Mouse (Mus musculus) thymus, adult 2 months (tissue): Measurements from ENCODE around the gene Ssb. TPM values are rescaled to one million over a fixed set of nuclear protein-coding genes. Genes with fewer than 3 reads are reported as not detected.

Experiments used
- DNase-seq: peaks from one replicate; pipeline ENCODE4 v3.0.0; 2021
- H3K27ac ChIP-seq: fragments of 200-500 bp; 2 replicates; pipeline ENCODE4 v1.5.1; 2012; ENCODE audit warnings: low read length, control low read depth; ENCODE audit not compliant: control insufficient read depth, insufficient read depth
- H3K27me3 ChIP-seq: fragments of 200-500 bp; 2 replicates; pipeline ENCODE4 v1.6.1; 2012; ENCODE audit warnings: mild to moderate bottlenecking, low read length, moderate library complexity, mixed read lengths; ENCODE audit not compliant: control insufficient read depth, insufficient read depth
- H3K36me3 ChIP-seq: fragments of 200-500 bp; 2 replicates; pipeline ENCODE4 v1.6.1; 2012; ENCODE audit warnings: mild to moderate bottlenecking, low read length, moderate library complexity; ENCODE audit not compliant: control insufficient read depth, insufficient read depth
- H3K4me1 ChIP-seq: fragments of 200-500 bp; replicated peaks from 2 replicates; pipeline ENCODE4 v1.6.1; 2012; ENCODE audit warnings: low read length; ENCODE audit not compliant: control insufficient read depth, insufficient read depth
- H3K4me3 ChIP-seq: fragments of 200-500 bp; 2 replicates; pipeline ENCODE4 v1.5.1; 2012; ENCODE audit warnings: mild to moderate bottlenecking, low read length, control low read depth, moderate library complexity; ENCODE audit not compliant: control insufficient read depth, insufficient read depth
- CTCF ChIP-seq: fragments of 200-500 bp; IDR thresholded peaks from 2 replicates; pipeline ENCODE4 v1.5.1; 2012; ENCODE audit warnings: mild to moderate bottlenecking, control low read depth, low read length, moderate library complexity, borderline replicate concordance; ENCODE audit not compliant: control insufficient read depth, poor library complexity, insufficient read depth; ENCODE audit errors: extremely low read depth
- POLR2A ChIP-seq: fragments of 200-500 bp; IDR thresholded peaks from 2 replicates; pipeline ENCODE4 v1.6.1; 2012; ENCODE audit warnings: mild to moderate bottlenecking, low read length, control low read depth, moderate library complexity; ENCODE audit not compliant: control insufficient read depth, poor library complexity, insufficient read depth; ENCODE audit errors: extremely low read depth
- WGBS: fragments of 180-500 bp; shearing (Covaris S2); methylation state at CpG from one replicate; pipeline ENCODE4 v1.1.7; 2018; 5-methylcytosine and 5-hydroxymethylcytosine counted together
- polyA plus RNA-seq: library from polyadenylated mRNA; depleted of rRNA; stranded (reverse); fragments of >200 nt; gene quantifications from 2 replicates; pipeline ENCODE4 v1.2.3, GENCODE M21; 2012; rRNA removed

Gene Ssb
- 5.4 and 6.9 TPM in 2 replicates for polyA plus RNA-seq

- DNase-seq: peak; percentile 94
- Histone ChIP-seq H3K36me3 (peaks cover 11% of the 10 kb centered on the region), H3K27ac (peak within 1 kb of the TSS; percentile 84), H3K4me1 (peaks cover 5% of the 10 kb centered on the region; the same call in 1 of the 2 replicates), H3K27me3 (no peaks in the 10 kb centered on the region), H3K4me3 (peak within 1 kb of the TSS; percentile 88)
- TF ChIP-seq CTCF: no peak
- peak; percentile 80 for TF ChIP-seq POLR2A
- WGBS: under 1% methylated on average over 66 of the region's 66 CpGs
Measured at GRCm38 (mm10) chr2:69861485-69862091, at the start of gene Ssb. TSS of gene Ssb (plus strand) at chr2:69861562.

DNA sequence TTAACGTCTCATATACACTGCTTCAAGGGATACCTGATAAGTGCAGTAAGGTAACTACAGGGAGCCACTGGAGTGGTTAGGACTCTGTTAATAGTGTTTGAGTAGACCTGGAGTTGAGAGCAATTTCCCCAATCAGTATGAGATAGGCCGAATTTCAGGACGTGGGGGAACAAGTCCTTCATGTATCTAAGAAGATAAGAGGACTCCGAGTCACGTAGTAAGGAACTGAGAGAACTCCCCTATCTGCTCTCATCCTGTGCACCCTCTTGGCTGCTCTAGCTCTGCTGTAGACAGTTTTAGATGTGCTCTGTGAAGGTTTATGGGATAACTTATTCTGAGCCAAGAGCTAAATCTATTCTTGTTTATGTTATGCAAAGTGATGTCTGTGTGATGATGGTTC, 44.8 kb upstream of the Ssb start:
- TF ChIP-seq POLR2A (no peak), CTCF (no peak)
- H3K27ac ChIP-seq: no peak overlapping the region
- no peaks in the 10 kb centered on the region for H3K4me1 ChIP-seq
- H3K27me3 ChIP-seq: no peaks in the 10 kb centered on the region
- H3K4me3 ChIP-seq: no peak overlapping the region
- no peaks in the 10 kb centered on the region for H3K36me3 ChIP-seq
- DNase-seq: no peak
- WGBS: 89% methylated on average over 5 of the region's 5 CpGs

GRCm38 (mm10) chr2:69818350-69819085, 42.8 kb upstream of the Ssb start:
- no peak for DNase-seq
- WGBS: 83% methylated on average over 9 of the region's 9 CpGs
- H3K4me3 ChIP-seq: no peak overlapping the region
- peaks cover 9% of the 10 kb centered on the region; the same call in 1 of the 2 replicates for H3K4me1 ChIP-seq
- TF ChIP-seq POLR2A: no peak
- no peak for TF ChIP-seq CTCF
- H3K27me3 ChIP-seq: no peaks in the 10 kb centered on the region
- no peaks in the 10 kb centered on the region for H3K36me3 ChIP-seq
- no peak overlapping the region; the same call in 1 of the 2 replicates for H3K27ac ChIP-seq

- H3K4me3 ChIP-seq: no peak overlapping the region
- no peaks in the 10 kb centered on the region for H3K36me3 ChIP-seq
- DNase-seq: no peak
- peaks cover 9% of the 10 kb centered on the region; the same call in 1 of the 2 replicates for H3K4me1 ChIP-seq
- WGBS: 78% methylated on average over 1 of the region's 1 CpGs
- no peak overlapping the region for H3K27ac ChIP-seq
- no peaks in the 10 kb centered on the region for H3K27me3 ChIP-seq
- no peak for TF ChIP-seq CTCF
- no peak for TF ChIP-seq POLR2A
Measured at GRCm38 (mm10) chr2:69820201-69820600, 41.2 kb upstream of the Ssb start.

GRCm38 (mm10) chr2:69821711-69822110, 39.7 kb upstream of the Ssb start, which contains the start of gene Klhl23:
TSS of gene Klhl23 (plus strand) at chr2:69821944.
- DNase-seq: peak; percentile 8
- H3K27me3 ChIP-seq: no peaks in the 10 kb centered on the region
- H3K4me1 ChIP-seq: peaks cover 9% of the 10 kb centered on the region; the same call in 1 of the 2 replicates
- peak within 1 kb of the TSS; percentile 63 for H3K4me3 ChIP-seq
- 12% methylated on average over 8 of the region's 8 CpGs for WGBS
- H3K27ac ChIP-seq: no peak within 1 kb of the TSS
- no peaks in the 10 kb centered on the region for H3K36me3 ChIP-seq
- TF ChIP-seq CTCF: no peak
- TF ChIP-seq POLR2A: no peak

GRCm38 (mm10) chr2:69822361-69823128, 38.8 kb upstream of the Ssb start:
- WGBS: under 1% methylated on average over 74 of the region's 80 CpGs
- Histone ChIP-seq H3K4me3 (peak overlapping the region; percentile 63), H3K27me3 (no peaks in the 10 kb centered on the region), H3K4me1 (peaks cover 9% of the 10 kb centered on the region; the same call in 1 of the 2 replicates), H3K27ac (no peak overlapping the region), H3K36me3 (no peaks in the 10 kb centered on the region)
- 0 out of 2 replicates have a peak, but pooled peaks have one; percentile 13 for TF ChIP-seq POLR2A
- TF ChIP-seq CTCF: no peak
- DNase-seq: peak; percentile 19
